Mouse (Mus musculus): ENCODE data around the gene Ganab.

GRCm38 (mm10) chr19:8857689-8858088 is 40.2 kb upstream of the Ganab start:
- TF ChIP-seq CTCF (IDR thresholded peaks at IDR 0.05; ENCODE audit: low read depth), result peak; percentile 78
- no peak for TF ChIP-seq EP300 (IDR thresholded peaks at IDR 0.05; ENCODE audit: low read depth)
